In the genomic region with DNA sequence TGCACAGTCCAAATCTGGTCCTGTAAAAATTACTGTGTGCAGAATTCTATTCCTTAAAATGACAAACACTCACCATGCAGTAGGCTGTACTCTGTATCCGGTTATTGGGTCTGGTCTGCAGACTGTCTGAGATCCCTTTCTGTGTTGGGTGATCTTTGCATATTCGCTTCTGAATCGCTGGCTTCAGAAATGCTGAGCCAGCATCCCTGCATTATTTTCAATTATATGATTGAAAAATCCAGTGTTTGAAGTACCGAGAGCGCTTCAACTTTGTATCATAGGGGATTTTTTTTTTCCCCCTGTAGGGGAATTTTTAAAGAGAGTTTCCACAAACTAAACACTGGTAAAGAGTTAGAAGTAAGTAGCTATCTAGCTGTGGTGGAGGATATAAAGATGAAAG, we compare ENCODE assay signal across 14 mouse cellular contexts.
"Had no signal": no experiment of that assay in that cellular context is flagged by ENCODE, and none has a peak within 500 bp of the region (broad histone marks: within the 10 kb centered on the region; RNA-seq: fewer than 3 reads in every experiment).

No protein-coding gene starts in this region.

- H3K27me3 ChIP-seq: lung, embryonic 15.5 days; midbrain, embryonic 13.5 days; midbrain, embryonic 15.5 days; neural tube, embryonic 12.5 days had no signal

- ATAC-seq: liver, postnatal 0 days; lung, postnatal 0 days; midbrain, embryonic 13.5 days; midbrain, embryonic 15.5 days had no signal

- H3K9me3 ChIP-seq: lung, embryonic 15.5 days; midbrain, embryonic 10.5 days; midbrain, embryonic 13.5 days; midbrain, embryonic 15.5 days; neural tube, embryonic 12.5 days had no signal

- H3K9ac ChIP-seq: liver, postnatal 0 days; lung, embryonic 15.5 days; midbrain, embryonic 13.5 days; midbrain, embryonic 15.5 days; neural tube, embryonic 12.5 days had no signal

- H3K4me3 ChIP-seq: lung, embryonic 15.5 days; midbrain, embryonic 10.5 days; midbrain, embryonic 13.5 days; midbrain, embryonic 15.5 days; neural tube, embryonic 12.5 days had no signal

- H3K4me2 ChIP-seq: lung, embryonic 15.5 days; midbrain, embryonic 13.5 days; midbrain, embryonic 15.5 days; neural tube, embryonic 12.5 days had no signal

- H3K4me1 ChIP-seq: lung, embryonic 15.5 days; midbrain, embryonic 10.5 days; midbrain, embryonic 13.5 days; midbrain, embryonic 15.5 days; neural tube, embryonic 12.5 days had no signal

- H3K27ac ChIP-seq: lung, embryonic 15.5 days; midbrain, embryonic 10.5 days; midbrain, embryonic 13.5 days; midbrain, embryonic 15.5 days; neural tube, embryonic 12.5 days had no signal

- DNase-seq: liver, postnatal 0 days; lung, adult 2 months; lung, postnatal 14 days; lung, postnatal 36 days; right cerebral cortex, postnatal 14 days; thymus, adult 18-20 months; thymus, postnatal 14 days; thymus, postnatal 36 days had no signal
